Mouse (Mus musculus) frontal cortex, adult 2 months (tissue): ENCODE data around the gene Akt1s1. TPM values are rescaled to one million over a fixed set of nuclear protein-coding genes. Genes with fewer than 3 reads are reported as not detected.
"Not testable (repeated sequence)": the region's sequence is repeated elsewhere in the genome, so short reads cannot be mapped to it uniquely, and the experiment has no call there.

Experiments used
- DNase-seq, 2 experiments: peaks; one replicate each; pipeline ENCODE4 v3.0.0; 2022; ENCODE audit warnings: low spot score in 1 of 2; ENCODE audit errors: extremely low spot score in 1 of 2
- polyA plus RNA-seq: library from polyadenylated mRNA; depleted of rRNA; stranded (reverse); fragments of >200 nt; gene quantifications from 2 replicates; pipeline ENCODE4 v1.2.3, GENCODE M21; 2012

Gene Akt1s1
- polyA plus RNA-seq, 1 experiment: 87.0 TPM

DNA sequence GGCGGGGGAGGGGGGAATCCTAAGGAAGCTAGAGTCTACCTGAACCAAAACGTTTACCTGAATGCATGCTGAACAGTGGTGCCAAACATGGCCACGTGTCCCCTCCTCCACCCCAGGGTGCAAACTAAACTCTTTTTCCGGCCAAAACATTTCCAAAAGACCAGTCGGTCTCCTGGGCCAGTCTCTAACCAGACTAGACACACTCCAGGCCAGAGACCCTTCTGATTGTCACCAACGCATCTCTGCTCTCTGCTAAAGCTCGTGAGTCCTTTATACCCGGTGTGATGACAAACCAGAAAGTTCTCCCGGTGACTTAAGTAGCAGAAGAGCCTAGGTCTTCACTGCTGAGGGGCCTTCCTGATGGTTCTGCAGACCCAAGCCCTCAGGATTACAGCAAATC is 19.0 kb downstream of the Akt1s1 start:
- DNase-seq: no peak

DNA sequence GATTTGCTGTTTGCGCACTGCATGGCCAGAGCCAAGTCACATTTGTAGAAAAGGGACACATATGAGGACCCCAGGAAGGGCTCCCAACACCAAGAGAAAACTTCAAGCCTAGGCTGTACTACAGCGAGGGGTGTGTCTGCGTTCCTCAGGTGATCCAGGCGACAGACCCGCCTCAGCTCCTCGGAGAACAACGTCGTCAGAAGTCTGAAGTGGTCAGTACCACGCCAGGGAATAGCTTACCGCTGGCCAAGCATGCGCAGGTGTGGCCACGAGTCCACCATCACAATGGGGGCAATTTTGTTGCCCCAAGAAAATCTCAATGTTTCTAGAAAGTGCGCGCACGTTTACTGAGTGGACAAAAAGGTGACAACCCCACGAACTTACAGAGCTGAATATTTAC is 19.7 kb downstream of the Akt1s1 start:
- DNase-seq: no peak

DNA sequence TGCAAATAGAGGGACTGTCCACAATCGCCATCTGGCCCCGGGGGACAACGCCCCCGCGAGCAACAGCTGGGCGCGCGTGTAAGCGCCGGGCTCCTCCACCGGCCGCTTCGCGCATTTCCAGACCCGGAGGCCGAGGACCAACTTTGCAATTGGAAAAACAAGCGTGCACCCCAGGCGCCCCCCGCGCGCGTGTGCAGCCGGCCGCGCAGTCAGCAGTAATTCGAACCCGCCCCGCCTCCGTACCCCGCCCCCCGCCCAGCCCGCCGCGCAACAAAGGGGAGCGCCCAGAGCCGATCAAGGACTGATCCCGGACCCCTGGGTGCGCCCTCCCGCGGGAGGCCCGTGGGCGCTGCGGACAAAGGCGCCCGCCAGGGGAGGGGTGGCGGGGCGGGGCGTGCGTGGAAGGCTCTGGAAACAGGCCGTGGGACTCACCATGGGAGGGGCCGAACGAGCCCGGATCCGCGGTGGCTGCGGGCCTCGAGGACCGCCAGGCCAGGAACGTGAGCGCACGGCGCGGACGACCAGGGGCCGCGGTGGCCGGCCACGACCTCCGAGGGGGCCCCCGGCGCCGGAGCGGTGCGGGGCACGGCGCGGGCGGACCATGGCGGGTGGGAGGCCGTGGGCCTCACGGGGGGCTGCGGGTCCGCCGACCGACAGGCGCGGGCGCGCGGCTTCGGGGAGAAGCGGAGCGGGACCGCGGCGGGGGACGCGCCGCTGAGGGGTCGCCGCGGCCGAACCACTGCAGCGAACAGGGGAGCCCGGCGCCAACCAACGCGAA is 20.3 kb downstream of the Akt1s1 start:
- DNase-seq: no peak

DNA sequence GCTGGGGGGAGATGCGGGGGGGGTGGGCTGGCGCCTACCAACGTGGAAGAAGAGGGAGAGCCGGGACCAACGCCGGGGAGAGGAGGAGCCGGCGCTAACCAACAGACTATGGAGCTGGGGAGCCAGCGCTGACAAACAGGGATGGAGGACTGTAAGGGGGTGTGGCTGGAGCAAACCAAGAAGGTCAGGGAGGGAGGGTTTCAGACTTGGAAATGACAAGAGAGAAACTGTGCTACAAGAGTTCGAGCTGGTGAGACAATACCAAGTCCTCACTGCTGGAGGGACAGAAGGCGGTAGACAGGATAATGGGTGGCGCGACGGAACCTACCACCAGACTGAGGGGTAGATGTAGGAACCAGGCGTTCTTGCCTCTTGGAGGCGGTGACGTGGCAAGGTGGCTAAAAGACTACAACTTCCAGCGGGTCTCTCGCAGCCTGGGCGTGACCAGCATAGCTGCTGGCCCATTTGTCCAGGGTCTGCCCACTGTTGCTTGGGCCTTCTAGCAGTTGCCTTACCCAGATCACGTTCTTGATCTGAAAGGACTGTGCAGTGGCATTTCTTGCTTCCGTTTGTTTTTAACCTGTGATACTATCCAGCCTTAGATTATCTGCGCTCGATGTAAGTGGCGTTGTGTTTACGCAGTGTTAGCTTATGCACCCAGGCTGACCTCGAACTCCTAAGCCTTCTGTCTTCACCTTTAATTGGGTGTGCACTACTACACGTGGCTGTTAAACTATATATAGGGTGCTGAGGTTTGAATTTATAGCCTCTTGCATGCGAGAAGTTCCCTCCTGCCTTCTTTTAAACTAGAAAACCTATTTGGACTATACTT is 21.1 kb downstream of the Akt1s1 start, which contains the start of gene Ptov1:
Gene Ptov1 (minus strand): TSS at position 92 of the 832 bp plus-strand sequence.
- DNase-seq: peak; percentile 96 to 99

- DNase-seq: no peak
Measured at GRCm38 (mm10) chr7:44870614-44871013, 21.8 kb downstream of the Akt1s1 start.

- DNase-seq: no peak
Measured at GRCm38 (mm10) chr7:44871181-44871580, 22.4 kb downstream of the Akt1s1 start.

- DNase-seq: not testable (repeated sequence)
Measured at GRCm38 (mm10) chr7:44871774-44872173, 23.0 kb downstream of the Akt1s1 start.

DNA sequence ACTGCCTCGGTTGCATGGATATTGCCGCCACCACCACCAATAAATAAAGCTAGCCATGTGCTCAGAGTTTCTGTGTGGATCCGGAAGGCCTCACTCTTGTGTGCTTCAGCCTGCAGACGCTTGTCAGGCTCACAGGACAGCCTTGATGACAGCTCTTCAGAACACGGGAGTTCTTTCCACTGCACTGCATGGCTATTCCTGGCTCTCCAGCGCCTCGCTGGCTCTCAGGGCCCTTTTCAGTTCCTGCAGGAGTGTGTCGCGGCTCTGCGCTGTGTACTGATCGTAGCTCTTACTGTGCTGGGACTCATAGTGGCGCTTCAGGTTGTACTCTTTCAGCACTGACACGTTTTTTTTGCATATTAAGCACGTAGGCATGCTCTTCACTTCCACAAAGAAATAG is 29.0 kb downstream of the Akt1s1 start:
- no peak for DNase-seq

DNA sequence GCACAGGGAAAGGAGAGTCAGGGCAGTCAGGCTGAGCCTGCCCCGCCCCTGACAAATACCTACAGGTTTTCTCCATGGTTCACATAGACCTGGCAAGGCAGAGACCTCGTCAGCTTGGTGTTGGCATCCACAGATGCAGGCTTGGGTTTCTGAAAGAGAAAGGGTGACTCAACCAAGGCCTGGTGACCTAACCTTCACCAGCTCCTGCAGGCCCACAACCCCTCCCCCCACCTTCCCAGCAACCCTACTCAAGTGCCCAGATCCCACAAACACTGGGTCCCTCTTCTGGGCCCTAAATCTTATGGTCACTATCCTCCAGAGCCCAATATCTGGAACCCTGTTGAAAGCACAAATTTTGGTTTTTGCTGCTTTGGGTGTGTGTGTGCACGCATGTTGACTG is 34.2 kb downstream of the Akt1s1 start:
- no peak for DNase-seq

DNA sequence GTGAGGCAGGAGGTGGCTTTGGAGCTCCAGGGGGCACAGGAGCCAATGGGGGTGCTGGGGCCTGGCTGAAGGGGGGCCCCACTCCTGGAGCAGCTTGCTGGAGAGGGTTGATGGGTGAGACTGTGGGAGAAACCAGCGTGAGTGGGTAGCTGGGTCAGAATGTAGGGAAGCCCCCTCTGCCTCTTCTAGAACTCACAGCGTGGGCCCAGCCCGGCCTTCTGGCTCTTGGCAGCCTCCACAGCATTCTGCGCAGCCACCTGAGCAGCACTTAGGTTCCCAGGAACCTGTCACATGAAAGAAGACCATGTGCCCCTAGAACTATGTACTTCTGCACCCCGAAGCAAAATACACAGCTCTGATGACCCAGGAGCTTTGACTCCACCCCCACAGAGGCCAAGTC is 35.8 kb downstream of the Akt1s1 start:
- DNase-seq: no peak

DNA sequence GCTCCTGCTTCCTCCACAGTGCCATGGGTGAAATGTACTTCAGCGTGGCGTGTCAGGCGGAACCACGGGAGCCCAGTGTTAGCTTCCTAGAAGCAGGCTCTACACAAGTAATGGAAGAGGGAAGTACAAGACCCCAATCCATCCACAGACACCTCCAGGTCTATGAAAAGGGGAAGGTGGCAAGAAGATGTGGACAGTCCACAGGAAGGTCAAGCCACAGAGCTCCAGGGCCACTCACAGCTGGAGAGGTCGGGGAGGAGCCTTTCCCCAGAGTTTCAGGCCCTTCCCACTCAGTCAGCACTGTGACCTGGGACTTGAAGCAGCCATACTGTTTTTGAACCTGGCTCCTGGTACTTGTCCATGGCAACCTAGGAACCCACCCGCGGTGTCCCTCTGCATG is 38.2 kb downstream of the Akt1s1 start:
- no peak for DNase-seq

DNA sequence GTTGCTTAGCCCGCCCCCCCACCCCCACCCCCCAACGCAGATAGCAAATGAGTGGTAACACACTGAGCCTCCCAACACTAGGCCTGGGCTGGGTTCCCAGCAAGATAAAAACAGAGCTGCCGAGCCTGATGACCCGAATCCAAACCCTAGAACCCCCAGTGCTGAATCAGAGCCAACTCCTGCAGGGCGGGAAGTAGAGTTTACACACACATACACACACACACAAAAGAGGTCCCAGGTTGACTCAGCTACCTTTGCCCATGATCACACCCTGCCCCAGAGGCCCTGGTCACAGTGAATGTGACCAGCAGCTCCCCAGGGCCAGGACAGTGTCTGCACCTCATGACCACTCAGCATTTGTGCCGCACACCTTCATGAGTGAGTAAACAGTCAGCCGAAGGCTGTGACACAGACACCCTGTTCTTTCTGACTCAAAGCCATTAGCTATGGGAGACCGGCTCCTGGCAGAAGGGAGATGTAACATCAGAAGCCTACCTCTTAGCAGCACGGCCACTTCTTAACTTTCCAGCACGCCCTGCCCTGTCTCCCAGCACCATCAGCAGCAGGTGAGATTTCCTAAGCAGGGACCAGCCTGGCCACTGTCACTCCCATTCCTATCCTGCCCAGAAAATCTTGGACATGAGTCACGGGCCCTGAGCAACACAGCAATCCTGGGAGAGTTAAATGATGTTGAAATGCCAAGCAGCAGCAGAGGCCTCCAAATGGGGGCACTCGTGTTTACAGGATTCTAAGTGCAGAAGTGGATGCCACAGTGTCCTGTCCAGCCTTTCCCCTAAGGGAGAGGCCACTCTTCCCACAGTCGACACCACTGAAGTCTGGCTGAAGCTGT is 39.7 kb downstream of the Akt1s1 start:
- no peak for DNase-seq

GRCm38 (mm10) chr7:44890180-44890579 is 41.4 kb downstream of the Akt1s1 start:
- no peak for DNase-seq

GRCm38 (mm10) chr7:44890737-44891136 is 41.9 kb downstream of the Akt1s1 start:
- DNase-seq: no peak

- DNase-seq: no peak
Measured at GRCm38 (mm10) chr7:44891611-44892010, 42.8 kb downstream of the Akt1s1 start.

- peak; percentile 96 for DNase-seq
Measured at GRCm38 (mm10) chr7:44892276-44892921, 43.6 kb downstream of the Akt1s1 start, which contains the start of gene Med25. Gene Med25 (minus strand): TSS chr7:44892712.

GRCm38 (mm10) chr7:44893197-44893596 is 44.4 kb downstream of the Akt1s1 start:
- peak in 1 of 2 experiments; percentile 35 for DNase-seq

DNA sequence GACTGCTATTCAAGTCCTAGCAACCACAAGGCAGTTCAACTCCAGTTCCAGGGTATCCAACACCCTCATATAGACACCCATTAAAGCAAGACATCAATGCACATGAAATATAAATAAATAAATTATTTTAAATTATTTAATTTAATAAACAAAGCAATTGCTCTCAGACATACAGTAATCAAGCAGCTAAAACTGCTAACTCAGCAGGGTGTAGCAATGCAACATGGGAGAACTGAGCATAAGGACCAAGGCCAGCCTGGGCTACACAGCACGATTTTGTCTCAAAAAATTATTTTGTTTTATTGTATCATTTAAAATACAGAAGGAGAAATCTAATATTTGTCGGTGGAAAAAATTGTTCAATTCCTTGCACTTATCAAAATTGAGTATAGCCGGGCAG is 45.4 kb downstream of the Akt1s1 start:
- no peak for DNase-seq

DNA sequence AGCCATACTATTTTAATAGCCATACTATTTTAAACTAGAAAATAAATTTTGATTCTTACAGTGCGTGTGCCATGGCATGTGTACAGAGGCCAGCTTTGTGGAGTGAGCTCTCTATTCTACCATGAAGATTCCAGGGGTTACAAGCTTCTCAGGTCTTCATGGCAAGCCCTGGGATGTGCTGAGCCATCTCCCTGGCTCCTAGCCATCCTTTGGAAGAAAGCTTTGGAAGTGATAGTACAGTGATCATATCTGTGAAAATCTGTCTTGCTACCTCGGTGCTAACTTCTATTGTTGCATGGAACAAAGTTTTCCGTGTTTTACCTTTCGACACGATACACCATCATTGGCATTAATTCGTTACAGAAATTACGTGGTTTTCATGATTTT is 46.4 kb downstream of the Akt1s1 start:
- no peak for DNase-seq
